Mouse (Mus musculus): ENCODE results near the gene Ankrd39.

DNA sequence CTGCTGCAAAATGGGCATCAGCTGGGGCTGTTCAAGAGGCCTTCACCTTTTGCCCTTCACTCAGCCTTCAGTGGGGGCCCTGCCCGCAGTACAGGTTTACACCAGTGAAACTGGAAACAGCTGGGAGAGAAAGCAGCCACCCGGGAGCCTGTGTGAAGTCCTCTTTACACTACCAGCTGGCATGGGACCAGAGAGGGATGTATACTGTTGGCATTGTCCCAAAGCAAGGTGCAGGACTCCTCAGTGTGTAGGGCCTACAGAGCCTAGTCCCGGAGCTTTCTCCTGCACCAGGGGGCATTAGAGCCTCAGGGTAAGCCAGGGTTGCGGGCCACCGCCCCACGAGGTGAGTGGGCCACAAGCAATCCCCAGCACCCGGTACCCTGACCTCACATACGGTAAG is 16.8 kb downstream of the Ankrd39 start:
- no peak for TF ChIP-seq CTCF (IDR thresholded peaks at IDR 0.05; ENCODE audit: insufficient read depth, low read length)
- no peak for TF ChIP-seq POLR2A (IDR thresholded peaks at IDR 0.05; ENCODE audit: borderline replicate concordance, extremely low read depth, low read depth, low read length)

Data from lung, adult 2 months (tissue).